Mouse (Mus musculus) stomach, postnatal 0 days (tissue): Measurements from ENCODE around the gene Ybx2.

Experiments used
- CTCF ChIP-seq: IDR thresholded peaks from 2 replicates; pipeline ENCODE4 v1.5.1; 2016; ENCODE audit warnings: antibody characterized with exemption, low read depth, mild to moderate bottlenecking, moderate library complexity
- EP300 ChIP-seq: optimal IDR thresholded peaks from 2 replicates; pipeline ENCODE3; 2016; ENCODE audit warnings: antibody characterized with exemption

DNA sequence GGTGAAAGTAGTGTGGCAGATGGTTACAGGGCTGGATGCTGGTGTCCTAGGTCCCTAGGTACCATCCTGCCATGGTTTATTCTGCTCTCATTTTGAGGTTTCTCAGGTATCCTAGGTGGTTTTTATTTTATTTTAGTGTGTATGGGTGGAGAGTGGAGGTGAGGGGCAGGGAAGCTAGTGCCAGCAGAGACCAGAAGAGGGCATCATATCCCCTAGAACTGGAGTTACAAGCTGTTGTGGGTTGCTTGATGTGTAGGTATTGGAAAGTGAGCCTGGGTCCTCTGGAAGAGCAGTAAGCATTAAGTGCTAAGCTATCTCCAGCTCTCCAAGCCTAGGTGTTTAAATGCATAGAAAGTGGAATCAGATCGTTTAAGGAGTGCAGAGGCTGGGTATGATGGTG, 16.7 kb downstream of the Ybx2 start:
- TF ChIP-seq CTCF, result peak; percentile 60
- no peak for TF ChIP-seq EP300
